Mouse (Mus musculus) limb, embryonic 12.5 days (tissue): ENCODE data around the gene Kif1bp. TPM values are rescaled to one million over a fixed set of nuclear protein-coding genes. Genes with fewer than 3 reads are reported as not detected.

Experiments
- ATAC-seq: fragments of 200-750 bp; cut with Nextera tagmentation; 2 replicates; pipeline ENCODE4 v1.8.0; 2017; ENCODE audit warnings: low read depth, moderate TSS enrichment; ENCODE audit not compliant: insufficient number of reproducible peaks, insufficient read depth, low FRiP score, low TSS enrichment
- H3K27ac ChIP-seq: fragments of 300-500 bp; sonication (generic); 2 replicates; pipeline ENCODE4 v1.5.1; 2016; ENCODE audit warnings: mild to moderate bottlenecking, moderate library complexity
- H3K27me3 ChIP-seq: fragments of 300-500 bp; sonication (generic); 2 replicates; pipeline ENCODE4 v1.6.1; 2016; ENCODE audit warnings: mild to moderate bottlenecking, moderate library complexity
- H3K36me3 ChIP-seq: fragments of 300-500 bp; sonication (generic); 2 replicates; pipeline ENCODE4 v1.6.1; 2016; ENCODE audit warnings: mild to moderate bottlenecking, moderate library complexity
- H3K4me1 ChIP-seq: fragments of 300-500 bp; sonication (generic); replicated peaks from 2 replicates; pipeline ENCODE4 v1.6.1; 2016
- H3K4me2 ChIP-seq: fragments of 300-500 bp; sonication (generic); 2 replicates; pipeline ENCODE4 v1.6.1; 2016; ENCODE audit warnings: mild to moderate bottlenecking, moderate library complexity
- H3K4me3 ChIP-seq: fragments of 300-500 bp; sonication (generic); replicated peaks from 2 replicates; pipeline ENCODE4 v1.5.1; 2016; ENCODE audit warnings: mild to moderate bottlenecking
- H3K9ac ChIP-seq: fragments of 300-500 bp; sonication (generic); replicated peaks from 2 replicates; pipeline ENCODE4 v1.6.1; 2016; ENCODE audit warnings: mild to moderate bottlenecking, moderate library complexity
- H3K9me3 ChIP-seq: fragments of 300-500 bp; sonication (generic); 2 replicates; pipeline ENCODE4 v1.6.1; 2016; ENCODE audit warnings: mild to moderate bottlenecking, moderate library complexity
- WGBS: fragments of 180-500 bp; shearing (Covaris S2); methylation state at CpG from one replicate; pipeline ENCODE4 v1.1.7; 2016; 5-methylcytosine and 5-hydroxymethylcytosine counted together
- polyA plus RNA-seq: library from polyadenylated mRNA; unstranded; fragments of >200 nt; fragmentation: Nextera tagmentation; extraction: Ambion mirVana; gene quantifications from 2 replicates; pipeline ENCODE4 v1.2.1, GENCODE M21; 2016

The Kif1bp gene
- polyA plus RNA-seq, 1 experiment from 2014 or later = 46.1 TPM

- H3K36me3 ChIP-seq = no peaks in the 10 kb centered on the region
- no peak for ATAC-seq
- H3K9me3 ChIP-seq = no peaks in the 10 kb centered on the region
- H3K4me1 ChIP-seq = peaks cover 6% of the 10 kb centered on the region
- no peak overlapping the region for H3K9ac ChIP-seq
- WGBS = 5% methylated on average over 11 of the region's 11 CpGs
- H3K27me3 ChIP-seq = peaks cover 24% of the 10 kb centered on the region
- no peak overlapping the region for H3K27ac ChIP-seq
- peak overlapping the region; percentile 57 for H3K4me2 ChIP-seq
- peak overlapping the region; percentile 33 for H3K4me3 ChIP-seq
Observed at GRCm38 (mm10) chr10:62508459-62508858, 69.8 kb downstream of the Kif1bp start.

DNA sequence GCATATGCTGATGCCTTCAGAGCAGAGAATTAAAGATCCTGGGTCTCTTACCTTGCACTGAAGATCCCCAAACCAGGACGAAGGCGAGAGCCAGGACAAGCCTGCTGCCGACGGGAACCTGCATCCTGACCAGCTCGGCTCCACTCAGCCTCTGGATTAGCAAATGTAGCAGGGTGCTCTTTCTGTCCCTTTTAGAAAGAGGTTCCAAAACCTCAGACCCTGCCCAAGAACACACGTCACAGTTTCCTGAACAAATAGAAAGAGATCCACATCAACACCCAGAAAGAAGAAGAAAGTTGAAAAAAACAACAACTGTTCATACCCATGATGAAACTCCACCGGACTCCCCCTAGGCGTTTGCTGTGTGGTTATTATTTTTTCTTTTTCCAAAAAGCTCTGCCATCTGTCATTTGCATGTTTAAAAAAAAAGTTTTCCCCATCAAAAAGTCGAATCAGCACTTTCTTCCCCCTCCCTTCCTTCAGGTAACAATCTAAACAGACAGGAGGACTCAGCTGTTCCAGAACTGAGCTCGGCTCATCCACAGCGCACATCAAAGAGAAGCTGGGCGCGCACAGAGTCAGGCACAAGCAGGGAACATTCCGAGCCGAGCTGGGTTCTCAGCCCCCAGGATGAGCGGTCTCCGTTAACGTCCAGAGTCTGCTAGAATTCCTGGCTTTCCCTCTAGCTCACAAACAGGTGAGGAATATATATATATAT is 70.5 kb downstream of the Kif1bp start:
- Histone ChIP-seq H3K27me3 (peaks cover 24% of the 10 kb centered on the region), H3K4me1 (peaks cover 6% of the 10 kb centered on the region), H3K9ac (no peak overlapping the region; the same call in 1 of the 2 replicates), H3K9me3 (no peaks in the 10 kb centered on the region), H3K4me3 (peak overlapping the region; percentile 33), H3K4me2 (peak overlapping the region; percentile 57), H3K36me3 (no peaks in the 10 kb centered on the region), H3K27ac (no peak overlapping the region)
- no peak for ATAC-seq
- WGBS = 16% methylated on average over 18 of the region's 18 CpGs

DNA sequence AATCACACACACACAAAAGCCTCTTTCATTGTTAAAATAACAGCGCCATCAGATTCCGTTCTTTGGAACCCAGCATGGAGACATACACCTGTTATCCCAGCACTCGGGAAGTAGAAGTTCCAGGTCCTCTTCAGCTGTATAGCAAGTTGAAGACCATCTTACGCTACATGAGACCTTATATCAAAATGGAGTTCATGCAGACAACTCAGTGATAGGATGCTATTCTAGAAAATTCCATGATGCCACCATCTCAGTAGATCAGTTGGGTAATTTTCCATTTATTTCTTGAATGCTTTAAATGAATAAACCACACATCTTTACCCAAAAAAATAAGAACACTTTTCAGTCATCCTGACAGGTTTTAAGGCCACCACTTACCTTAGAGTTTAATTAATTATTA is 71.2 kb downstream of the Kif1bp start:
- 85% methylated on average over 4 of the region's 4 CpGs for WGBS
- no peaks in the 10 kb centered on the region for H3K36me3 ChIP-seq

DNA sequence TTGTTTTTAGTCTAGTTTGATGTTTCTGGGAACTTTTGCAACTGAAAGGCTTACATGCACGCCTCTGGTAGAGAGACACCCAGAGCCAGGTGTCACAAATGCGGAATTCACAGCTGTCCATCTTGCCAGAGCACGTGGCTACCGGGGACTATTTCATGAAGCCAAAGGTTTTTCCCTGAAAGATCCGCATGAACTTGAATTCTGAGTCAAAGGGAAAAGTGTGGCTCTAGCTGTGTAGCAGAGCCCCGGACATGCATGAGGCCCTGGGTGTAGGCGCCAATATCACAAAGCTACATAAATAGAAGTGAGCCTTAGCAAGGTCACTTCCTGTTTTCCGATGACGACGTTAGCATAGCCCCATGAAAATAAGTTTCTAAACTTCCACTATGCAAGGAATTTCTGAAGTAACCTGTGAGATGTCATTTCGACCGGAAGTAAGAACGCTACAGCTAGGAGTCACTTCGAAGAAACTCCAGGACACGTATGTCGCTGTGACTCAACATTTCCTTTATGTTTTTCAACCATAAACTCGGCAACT is 72.2 kb downstream of the Kif1bp start:
- WGBS = 79% methylated on average over 17 of the region's 17 CpGs
- H3K9me3 ChIP-seq = no peaks in the 10 kb centered on the region
- H3K4me3 ChIP-seq = no peak overlapping the region
- no peak for ATAC-seq
- H3K4me2 ChIP-seq = no peak overlapping the region
- no peaks in the 10 kb centered on the region for H3K36me3 ChIP-seq
- no peak overlapping the region for H3K27ac ChIP-seq
- peaks cover 24% of the 10 kb centered on the region for H3K27me3 ChIP-seq
- H3K4me1 ChIP-seq = peaks cover 6% of the 10 kb centered on the region
- no peak overlapping the region for H3K9ac ChIP-seq

More for the DNA sequence above, 71.2 kb downstream of the Kif1bp start:
- Histone ChIP-seq H3K27ac (no peak overlapping the region), H3K4me1 (peaks cover 6% of the 10 kb centered on the region), H3K9ac (no peak overlapping the region), H3K27me3 (peaks cover 24% of the 10 kb centered on the region), H3K9me3 (no peaks in the 10 kb centered on the region), H3K4me3 (no peak overlapping the region), H3K4me2 (no peak overlapping the region)
- no peak for ATAC-seq

DNA sequence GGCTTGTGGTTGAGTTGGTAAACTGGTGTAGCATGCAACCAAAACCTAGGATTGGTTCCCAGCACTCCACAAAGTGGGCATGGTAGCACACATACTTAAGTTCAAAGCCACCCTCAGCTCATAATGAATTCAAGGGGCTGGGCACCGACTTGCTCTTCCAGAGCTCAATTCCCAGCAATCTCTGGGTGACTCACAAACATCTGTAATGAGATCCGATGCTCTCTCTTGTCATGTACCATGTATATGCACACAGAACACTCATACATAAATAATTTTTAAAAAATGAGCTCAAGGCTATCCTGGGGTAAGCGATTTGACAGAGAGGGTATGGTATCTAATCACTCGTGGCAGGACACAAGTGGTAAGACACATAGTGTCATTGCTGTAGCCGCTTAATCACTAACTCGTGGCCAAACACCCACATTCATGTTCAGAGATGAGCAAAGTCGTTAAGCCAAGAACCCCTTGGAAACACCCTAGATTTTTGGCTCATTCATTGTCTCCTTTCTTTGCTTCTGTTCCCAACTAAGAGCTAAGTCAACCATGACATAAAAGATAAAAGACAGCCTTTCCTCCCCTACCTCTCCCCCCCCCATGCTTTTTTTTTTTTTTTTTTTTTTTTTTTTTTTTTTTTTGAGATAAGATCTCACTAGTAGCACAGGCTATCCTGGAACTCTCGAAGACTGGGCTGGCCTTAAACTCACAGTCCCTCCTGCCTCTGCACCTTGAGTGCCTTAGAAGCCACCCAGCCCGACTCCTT is 72.9 kb downstream of the Kif1bp start:
- Histone ChIP-seq H3K4me1 (peaks cover 6% of the 10 kb centered on the region), H3K9ac (no peak overlapping the region), H3K27me3 (peaks cover 24% of the 10 kb centered on the region), H3K9me3 (no peaks in the 10 kb centered on the region), H3K36me3 (no peaks in the 10 kb centered on the region), H3K27ac (no peak overlapping the region), H3K4me2 (no peak overlapping the region), H3K4me3 (no peak overlapping the region)
- ATAC-seq = no peak
- 83% methylated on average over 9 of the region's 9 CpGs for WGBS

- peaks cover 6% of the 10 kb centered on the region for H3K4me1 ChIP-seq
- H3K4me2 ChIP-seq = no peak overlapping the region
- 72% methylated on average over 12 of the region's 12 CpGs for WGBS
- H3K36me3 ChIP-seq = no peaks in the 10 kb centered on the region
- no peaks in the 10 kb centered on the region for H3K9me3 ChIP-seq
- no peak for ATAC-seq
- no peak overlapping the region for H3K27ac ChIP-seq
- H3K27me3 ChIP-seq = peaks cover 22% of the 10 kb centered on the region
- H3K4me3 ChIP-seq = no peak overlapping the region
- H3K9ac ChIP-seq = no peak overlapping the region
Observed at GRCm38 (mm10) chr10:62503836-62504628, 74.2 kb downstream of the Kif1bp start.

DNA sequence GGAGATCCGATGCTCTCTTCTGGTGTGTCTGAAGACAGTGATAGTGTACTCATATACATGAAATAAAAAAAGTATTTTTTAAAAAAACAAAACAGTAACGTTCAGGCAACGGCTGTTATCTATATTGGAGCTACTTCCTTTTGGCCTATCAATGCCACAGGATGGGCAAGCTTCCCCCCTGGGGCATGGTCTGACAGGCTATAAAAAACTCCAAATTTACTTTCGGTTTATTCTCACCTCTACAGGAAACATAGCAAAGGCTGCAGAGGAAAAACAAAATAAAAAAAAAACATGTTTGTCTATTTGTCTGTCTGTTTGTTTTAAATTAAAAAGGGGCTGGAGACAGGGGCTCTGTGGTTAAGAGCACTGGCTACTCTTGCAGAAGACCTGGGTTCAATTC is 74.9 kb downstream of the Kif1bp start:
- H3K9ac ChIP-seq = no peak overlapping the region
- no peaks in the 10 kb centered on the region for H3K9me3 ChIP-seq
- H3K36me3 ChIP-seq = no peaks in the 10 kb centered on the region
- 70% methylated on average over 4 of the region's 4 CpGs for WGBS
- H3K4me1 ChIP-seq = peaks cover 4% of the 10 kb centered on the region
- H3K4me3 ChIP-seq = no peak overlapping the region
- peaks cover 15% of the 10 kb centered on the region for H3K27me3 ChIP-seq
- no peak overlapping the region for H3K4me2 ChIP-seq
- no peak overlapping the region for H3K27ac ChIP-seq
- no peak for ATAC-seq

DNA sequence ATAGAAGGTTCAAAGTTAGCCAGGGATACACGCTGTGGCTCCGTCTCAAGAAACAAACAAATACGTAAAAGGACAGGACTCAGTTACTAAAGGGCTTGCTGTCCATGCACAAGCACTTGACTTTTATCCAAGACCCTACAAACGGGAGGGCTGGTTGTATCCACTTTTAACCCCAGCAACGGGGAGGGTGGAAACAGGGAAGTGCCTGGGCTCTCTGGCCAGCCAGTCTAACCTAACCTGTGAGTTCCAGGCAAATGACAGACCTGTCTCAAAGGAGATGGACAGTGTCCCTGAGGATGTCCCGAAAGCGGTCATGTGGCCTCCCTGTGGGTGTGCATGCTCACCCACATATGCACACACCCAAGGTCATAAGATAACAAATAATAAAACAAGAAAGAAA is 76.3 kb downstream of the Kif1bp start:
- no peaks in the 10 kb centered on the region for H3K9me3 ChIP-seq
- no peak overlapping the region for H3K9ac ChIP-seq
- H3K4me2 ChIP-seq = no peak overlapping the region
- no peak for ATAC-seq
- no peak overlapping the region for H3K27ac ChIP-seq
- no peaks in the 10 kb centered on the region for H3K4me1 ChIP-seq
- WGBS = 82% methylated on average over 7 of the region's 7 CpGs
- peaks cover 7% of the 10 kb centered on the region; the same call in 1 of the 2 replicates for H3K27me3 ChIP-seq
- no peak overlapping the region for H3K4me3 ChIP-seq
- no peaks in the 10 kb centered on the region for H3K36me3 ChIP-seq

DNA sequence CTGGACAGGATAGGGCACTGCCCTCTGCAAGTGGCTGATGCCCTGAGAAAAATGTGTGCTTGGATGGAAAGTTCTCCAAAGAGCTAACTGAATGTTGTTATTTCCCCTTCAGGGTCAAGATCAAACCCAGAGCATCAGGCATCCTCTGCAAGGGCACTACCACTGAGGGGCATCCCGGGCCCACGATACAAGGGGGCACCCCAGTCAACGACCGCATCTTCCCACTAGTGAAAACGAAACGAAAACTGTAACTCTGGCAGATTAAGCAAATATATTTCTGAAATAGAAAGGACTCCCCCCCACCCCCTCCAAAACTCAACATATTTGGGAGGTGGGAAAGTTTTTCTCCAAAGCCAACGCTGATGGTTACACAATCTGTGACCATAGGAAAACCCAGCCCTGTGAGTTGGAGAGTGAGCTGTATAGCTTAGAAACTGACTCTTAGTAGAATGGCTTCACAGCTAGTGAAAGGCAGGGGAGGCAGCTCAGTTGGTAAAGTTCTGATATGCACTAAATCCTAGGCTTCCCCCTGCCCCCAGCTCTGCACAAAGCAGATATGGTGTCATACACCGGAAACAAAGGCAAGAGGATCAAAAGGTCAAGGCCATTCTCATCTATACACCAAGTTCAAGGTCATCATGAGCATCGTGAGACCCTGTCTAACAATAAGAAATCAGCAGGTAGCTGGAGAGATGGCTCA is 77.2 kb downstream of the Kif1bp start:
- Histone ChIP-seq H3K4me2 (no peak overlapping the region), H3K36me3 (no peaks in the 10 kb centered on the region), H3K4me3 (no peak overlapping the region), H3K4me1 (no peaks in the 10 kb centered on the region), H3K9ac (no peak overlapping the region), H3K9me3 (no peaks in the 10 kb centered on the region), H3K27ac (no peak overlapping the region), H3K27me3 (0 out of 2 replicates have a peak, but pooled peaks cover 2% of the 10 kb centered on the region)
- 90% methylated on average over 9 of the region's 9 CpGs for WGBS
- no peak for ATAC-seq

- peak; percentile 53; the same call in 1 of the 2 replicates for ATAC-seq
- no peak overlapping the region for H3K4me3 ChIP-seq
Observed at GRCm38 (mm10) chr10:62500088-62500915, 78.0 kb downstream of the Kif1bp start.

More at GRCm38 (mm10) chr10:62500088-62500915, 78.0 kb downstream of the Kif1bp start:
- H3K4me2 ChIP-seq = 0 out of 2 replicates have a peak overlapping the region, but pooled peaks have one; percentile 21
- no peak overlapping the region for H3K9ac ChIP-seq
- no peaks in the 10 kb centered on the region for H3K4me1 ChIP-seq
- 26% methylated on average over 15 of the region's 15 CpGs for WGBS
- no peaks in the 10 kb centered on the region for H3K9me3 ChIP-seq
- no peak overlapping the region for H3K27ac ChIP-seq
- no peaks in the 10 kb centered on the region for H3K36me3 ChIP-seq
- H3K27me3 ChIP-seq = no peaks in the 10 kb centered on the region
